Mouse (Mus musculus): ENCODE measurements around the gene Hint1. TPM values are rescaled to one million over a fixed set of nuclear protein-coding genes. Genes with fewer than 3 reads are reported as not detected.

Gene Hint1
- polyA plus RNA-seq, 1 experiment: 324 TPM

DNA sequence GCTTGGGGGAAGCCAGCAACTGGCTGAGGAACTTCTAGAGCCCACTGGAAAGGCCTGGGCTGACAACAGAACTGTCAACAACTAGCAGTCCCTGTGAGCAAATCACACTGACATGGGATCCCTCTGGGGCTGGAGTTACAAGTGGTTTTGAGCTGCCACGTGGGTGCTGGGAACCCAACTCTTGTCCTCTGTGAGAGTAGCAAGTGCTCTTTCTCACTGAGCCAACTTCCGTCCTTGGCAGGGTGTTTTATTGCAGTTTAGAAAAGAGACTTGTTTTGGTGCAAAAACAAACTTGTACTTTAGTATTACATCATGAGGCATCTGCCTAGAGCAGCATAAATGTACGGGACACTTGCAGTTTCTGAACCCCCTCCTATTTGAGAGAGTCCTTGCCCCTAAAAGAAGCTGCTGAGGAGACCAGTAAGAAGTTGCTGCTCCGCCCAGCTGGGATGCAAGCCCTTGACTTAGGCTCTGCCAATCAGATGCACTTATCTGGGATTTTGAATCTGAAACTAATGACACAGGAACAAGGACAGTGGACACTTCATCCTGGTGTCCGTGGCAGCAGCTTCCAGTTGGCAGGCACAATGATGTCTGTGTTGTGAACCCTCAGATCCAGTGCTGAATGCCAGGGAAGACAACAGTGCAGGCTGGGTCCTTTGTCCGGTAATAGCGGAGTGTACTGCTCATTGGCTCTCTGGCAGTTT is 5.8 kb downstream of the Hint1 start:
- no peaks in the 10 kb centered on the region for H3K27me3 ChIP-seq (ENCODE audit: control insufficient read depth, insufficient read depth, low read length, poor library complexity, severe bottlenecking)
- TF ChIP-seq POLR2A (IDR thresholded peaks at IDR 0.05; ENCODE audit: insufficient read depth, low read length) (no peak), EP300 (IDR thresholded peaks at IDR 0.05; ENCODE audit: insufficient read depth, low read depth, low read length) (no peak), CTCF (IDR thresholded peaks at IDR 0.05; ENCODE audit: low read depth, low read length) (no peak)
- no peak overlapping the region for H3K9ac ChIP-seq (ENCODE audit: low read depth, poor library complexity, severe bottlenecking)
- H3K4me1 ChIP-seq (ENCODE audit: control insufficient read depth, insufficient read depth, low read length): no peaks in the 10 kb centered on the region
- no peaks in the 10 kb centered on the region for H3K9me3 ChIP-seq (replicated peaks; ENCODE audit: control insufficient read depth, insufficient read depth, low read length, poor library complexity, severe bottlenecking)
- H3K27ac ChIP-seq (ENCODE audit: insufficient read depth, low read length): no peak overlapping the region
- peaks cover 36% of the 10 kb centered on the region for H3K36me3 ChIP-seq (ENCODE audit: control insufficient read depth, insufficient read depth, low read length, poor library complexity, severe bottlenecking)
- H3K4me3 ChIP-seq (ENCODE audit: low read depth, low read length): no peak overlapping the region

- H3K4me3 ChIP-seq (ENCODE audit: low read depth, low read length): no peak overlapping the region
- TF ChIP-seq POLR2A (IDR thresholded peaks at IDR 0.05; ENCODE audit: insufficient read depth, low read length): no peak
- TF ChIP-seq EP300 (IDR thresholded peaks at IDR 0.05; ENCODE audit: insufficient read depth, low read depth, low read length): no peak
- no peak for TF ChIP-seq CTCF (IDR thresholded peaks at IDR 0.05; ENCODE audit: low read depth, low read length)
- no peak overlapping the region for H3K27ac ChIP-seq (ENCODE audit: insufficient read depth, low read length)
- peaks cover 11% of the 10 kb centered on the region for H3K36me3 ChIP-seq (ENCODE audit: control insufficient read depth, insufficient read depth, low read length, poor library complexity, severe bottlenecking)
- H3K27me3 ChIP-seq (ENCODE audit: control insufficient read depth, insufficient read depth, low read length, poor library complexity, severe bottlenecking): no peaks in the 10 kb centered on the region
- no peaks in the 10 kb centered on the region for H3K4me1 ChIP-seq (ENCODE audit: control insufficient read depth, insufficient read depth, low read length)
- no peaks in the 10 kb centered on the region for H3K9me3 ChIP-seq (replicated peaks; ENCODE audit: control insufficient read depth, insufficient read depth, low read length, poor library complexity, severe bottlenecking)
- H3K9ac ChIP-seq (ENCODE audit: low read depth, poor library complexity, severe bottlenecking): no peak overlapping the region
These were observed 9.8 kb downstream of the Hint1 start for GRCm38 (mm10) chr11:54876031-54876430.

DNA sequence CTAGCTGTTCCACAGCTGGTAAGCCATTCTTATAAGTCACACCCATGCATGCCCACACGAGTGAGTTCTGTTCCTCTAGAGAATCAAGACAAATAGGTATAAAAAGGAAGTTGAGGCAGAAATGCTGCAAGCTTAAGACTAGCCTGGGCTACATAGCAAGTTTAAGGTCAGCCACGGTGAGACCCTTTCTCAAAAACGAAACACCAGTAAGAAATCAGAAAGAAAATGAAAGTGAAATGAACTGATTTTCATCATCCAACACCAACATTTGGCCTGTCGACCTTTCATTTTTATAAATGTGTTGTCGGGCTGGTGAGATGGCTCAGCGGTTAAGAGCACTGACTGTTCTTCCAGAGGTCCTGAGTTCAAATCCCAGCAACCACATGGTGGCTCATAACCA is 12.7 kb downstream of the Hint1 start:
- Histone ChIP-seq H3K9me3 (replicated peaks; ENCODE audit: control insufficient read depth, insufficient read depth, low read length, poor library complexity, severe bottlenecking) (no peaks in the 10 kb centered on the region), H3K27ac (ENCODE audit: insufficient read depth, low read length) (no peak overlapping the region), H3K4me3 (ENCODE audit: low read depth, low read length) (no peak overlapping the region), H3K9ac (ENCODE audit: low read depth, poor library complexity, severe bottlenecking) (no peak overlapping the region), H3K36me3 (ENCODE audit: control insufficient read depth, insufficient read depth, low read length, poor library complexity, severe bottlenecking) (no peaks in the 10 kb centered on the region), H3K27me3 (ENCODE audit: control insufficient read depth, insufficient read depth, low read length, poor library complexity, severe bottlenecking) (no peaks in the 10 kb centered on the region), H3K4me1 (ENCODE audit: control insufficient read depth, insufficient read depth, low read length) (peaks cover 2% of the 10 kb centered on the region)
- TF ChIP-seq CTCF (IDR thresholded peaks at IDR 0.05; ENCODE audit: low read depth, low read length) (no peak), POLR2A (IDR thresholded peaks at IDR 0.05; ENCODE audit: insufficient read depth, low read length) (no peak), EP300 (IDR thresholded peaks at IDR 0.05; ENCODE audit: insufficient read depth, low read depth, low read length) (no peak)

GRCm38 (mm10) chr11:54879434-54879833 is 13.3 kb downstream of the Hint1 start:
- no peak for TF ChIP-seq POLR2A (IDR thresholded peaks at IDR 0.05; ENCODE audit: insufficient read depth, low read length)
- TF ChIP-seq CTCF (IDR thresholded peaks at IDR 0.05; ENCODE audit: low read depth, low read length): no peak
- no peak for TF ChIP-seq EP300 (IDR thresholded peaks at IDR 0.05; ENCODE audit: insufficient read depth, low read depth, low read length)
- Histone ChIP-seq H3K36me3 (ENCODE audit: control insufficient read depth, insufficient read depth, low read length, poor library complexity, severe bottlenecking) (no peaks in the 10 kb centered on the region), H3K4me1 (ENCODE audit: control insufficient read depth, insufficient read depth, low read length) (peaks cover 2% of the 10 kb centered on the region), H3K9me3 (replicated peaks; ENCODE audit: control insufficient read depth, insufficient read depth, low read length, poor library complexity, severe bottlenecking) (no peaks in the 10 kb centered on the region), H3K27me3 (ENCODE audit: control insufficient read depth, insufficient read depth, low read length, poor library complexity, severe bottlenecking) (no peaks in the 10 kb centered on the region), H3K4me3 (ENCODE audit: low read depth, low read length) (no peak overlapping the region), H3K9ac (ENCODE audit: low read depth, poor library complexity, severe bottlenecking) (no peak overlapping the region), H3K27ac (ENCODE audit: insufficient read depth, low read length) (no peak overlapping the region)

DNA sequence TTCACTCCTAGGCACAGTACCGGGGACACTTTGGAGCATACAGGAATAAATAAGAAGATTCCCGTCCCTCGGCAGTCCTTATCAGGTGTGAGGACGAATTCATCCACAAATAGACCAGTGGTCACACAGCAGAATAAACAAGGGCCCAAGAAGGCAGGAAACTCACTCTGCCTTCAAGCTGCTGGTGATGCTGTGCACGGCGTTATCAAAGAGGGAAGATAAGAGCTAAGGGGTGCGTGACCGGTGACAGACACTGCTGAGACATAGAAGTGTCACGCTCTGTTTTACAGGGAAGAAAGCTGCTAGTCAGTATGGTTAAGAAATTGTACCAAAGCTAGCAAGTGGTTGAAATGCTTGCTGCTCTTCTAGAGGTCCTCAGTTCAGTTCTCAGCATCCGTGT is 13.7 kb downstream of the Hint1 start:
- peaks cover 2% of the 10 kb centered on the region for H3K4me1 ChIP-seq (ENCODE audit: control insufficient read depth, insufficient read depth, low read length)
- no peak overlapping the region for H3K27ac ChIP-seq (ENCODE audit: insufficient read depth, low read length)
- H3K27me3 ChIP-seq (ENCODE audit: control insufficient read depth, insufficient read depth, low read length, poor library complexity, severe bottlenecking): no peaks in the 10 kb centered on the region
- no peaks in the 10 kb centered on the region for H3K36me3 ChIP-seq (ENCODE audit: control insufficient read depth, insufficient read depth, low read length, poor library complexity, severe bottlenecking)
- no peak overlapping the region for H3K4me3 ChIP-seq (ENCODE audit: low read depth, low read length)
- H3K9ac ChIP-seq (ENCODE audit: low read depth, poor library complexity, severe bottlenecking): no peak overlapping the region
- TF ChIP-seq EP300 (IDR thresholded peaks at IDR 0.05; ENCODE audit: insufficient read depth, low read depth, low read length) (no peak), CTCF (IDR thresholded peaks at IDR 0.05; ENCODE audit: low read depth, low read length) (no peak), POLR2A (IDR thresholded peaks at IDR 0.05; ENCODE audit: insufficient read depth, low read length) (no peak)
- no peaks in the 10 kb centered on the region for H3K9me3 ChIP-seq (replicated peaks; ENCODE audit: control insufficient read depth, insufficient read depth, low read length, poor library complexity, severe bottlenecking)

- H3K9me3 ChIP-seq (replicated peaks; ENCODE audit: control insufficient read depth, insufficient read depth, low read length, poor library complexity, severe bottlenecking): no peaks in the 10 kb centered on the region
- no peak for TF ChIP-seq EP300 (IDR thresholded peaks at IDR 0.05; ENCODE audit: insufficient read depth, low read depth, low read length)
- no peak for TF ChIP-seq CTCF (IDR thresholded peaks at IDR 0.05; ENCODE audit: low read depth, low read length)
- TF ChIP-seq POLR2A (IDR thresholded peaks at IDR 0.05; ENCODE audit: insufficient read depth, low read length): no peak
- H3K9ac ChIP-seq (ENCODE audit: low read depth, poor library complexity, severe bottlenecking): no peak overlapping the region
- H3K27me3 ChIP-seq (ENCODE audit: control insufficient read depth, insufficient read depth, low read length, poor library complexity, severe bottlenecking): no peaks in the 10 kb centered on the region
- H3K4me3 ChIP-seq (ENCODE audit: low read depth, low read length): no peak overlapping the region
- no peak overlapping the region for H3K27ac ChIP-seq (ENCODE audit: insufficient read depth, low read length)
- H3K36me3 ChIP-seq (ENCODE audit: control insufficient read depth, insufficient read depth, low read length, poor library complexity, severe bottlenecking): no peaks in the 10 kb centered on the region
- peaks cover 2% of the 10 kb centered on the region for H3K4me1 ChIP-seq (ENCODE audit: control insufficient read depth, insufficient read depth, low read length)
These were observed 14.9 kb downstream of the Hint1 start for GRCm38 (mm10) chr11:54881051-54881474.

All from ES-Bruce4 (cell line).